Mouse (Mus musculus) mature B cell (primary cell): ENCODE measurements around the gene Taldo1.

ENCODE experiments used
- in situ Hi-C: fragments of 300-500 bp; cut with MboI; formaldehyde crosslinking; loops from 2 replicates; pipeline ENCODE4 v1.14.3; 2019

Taldo1 gene

GRCm38 (mm10) chr7:141420030-141420702 lies 28.2 kb downstream of the Taldo1 start:
- in situ Hi-C loops = no loop called here

- in situ Hi-C loops = no loop called here
Observed at GRCm38 (mm10) chr7:141423811-141424210, 31.8 kb downstream of the Taldo1 start.

- in situ Hi-C loops = no loop called here
Observed at GRCm38 (mm10) chr7:141426948-141427730, 35.1 kb downstream of the Taldo1 start.

GRCm38 (mm10) chr7:141428701-141429100 lies 36.7 kb downstream of the Taldo1 start:
- in situ Hi-C loops = no loop called here

- in situ Hi-C loops = no loop called here
Observed at GRCm38 (mm10) chr7:141429310-141429709, 37.3 kb downstream of the Taldo1 start, which contains the start of gene Cend1. Gene Cend1 (minus strand): TSS chr7:141429491.

GRCm38 (mm10) chr7:141429840-141430584 lies 38.0 kb downstream of the Taldo1 start:
- in situ Hi-C loops = no loop called here

- in situ Hi-C loops = no loop called here
Observed at GRCm38 (mm10) chr7:141430585-141431240, 38.7 kb downstream of the Taldo1 start.

- in situ Hi-C loops = no loop called here
Observed at GRCm38 (mm10) chr7:141431434-141432185, 39.6 kb downstream of the Taldo1 start.

GRCm38 (mm10) chr7:141432186-141432611 lies 40.2 kb downstream of the Taldo1 start:
- in situ Hi-C loops = no loop called here

- in situ Hi-C loops = no loop called here
Observed at GRCm38 (mm10) chr7:141432741-141433516, 40.9 kb downstream of the Taldo1 start.

GRCm38 (mm10) chr7:141433517-141434400 lies 41.8 kb downstream of the Taldo1 start:
- in situ Hi-C loops = no loop called here

GRCm38 (mm10) chr7:141434464-141434863 lies 42.5 kb downstream of the Taldo1 start:
- in situ Hi-C loops = no loop called here

- in situ Hi-C loops = no loop called here
Observed at GRCm38 (mm10) chr7:141435129-141435855, 43.3 kb downstream of the Taldo1 start.

- in situ Hi-C loops = no loop called here
Observed at GRCm38 (mm10) chr7:141435856-141436522, 44.0 kb downstream of the Taldo1 start.

GRCm38 (mm10) chr7:141436523-141436892 lies 44.5 kb downstream of the Taldo1 start:
- in situ Hi-C loops = no loop called here

GRCm38 (mm10) chr7:141437178-141438120 lies 45.5 kb downstream of the Taldo1 start, which contains the start of gene Slc25a22:
Gene Slc25a22 (minus strand): TSS chr7:141437892.
- in situ Hi-C loops = no loop called here
